Mouse (Mus musculus): ENCODE measurements around the gene Nup210l. TPM values are rescaled to one million over a fixed set of nuclear protein-coding genes. Genes with fewer than 3 reads are reported as not detected.

Gene Nup210l
- polyA plus RNA-seq, 1 experiment from 2014 or later = not detected

DNA sequence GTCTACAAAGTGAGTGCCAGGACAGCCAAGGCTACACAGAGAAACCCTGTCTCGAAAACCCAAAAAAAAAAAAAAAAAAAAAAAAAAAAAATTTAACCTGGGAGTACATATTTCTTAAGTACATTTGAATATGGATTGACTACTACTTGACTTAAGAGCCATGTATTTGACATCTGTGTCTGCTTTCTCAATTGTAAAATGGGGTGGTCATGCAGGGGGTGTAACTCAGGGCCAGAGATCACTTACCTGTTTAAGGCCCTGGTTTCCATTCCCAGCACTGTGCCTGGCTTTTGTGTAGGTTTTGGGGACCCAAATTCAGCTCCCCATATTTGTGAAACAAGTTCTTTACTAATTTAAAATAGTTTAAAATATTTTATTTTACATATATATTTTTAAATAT is 33.7 kb downstream of the Nup210l start:
- no peak overlapping the region for H3K27ac ChIP-seq (ENCODE audit: low read depth, low read length)
- no peaks in the 10 kb centered on the region for H3K9me3 ChIP-seq (ENCODE audit: control insufficient read depth)
- H3K4me1 ChIP-seq (replicated peaks; ENCODE audit: control insufficient read depth, insufficient read depth, low read length) = no peaks in the 10 kb centered on the region
- H3K4me2 ChIP-seq (replicated peaks; ENCODE audit: low read depth) = no peak overlapping the region
- ATAC-seq = no peak
- 100% methylated on average over 1 of the region's 1 CpGs for WGBS
- H3K36me3 ChIP-seq (ENCODE audit: control insufficient read depth, insufficient read depth) = no peaks in the 10 kb centered on the region
- H3K4me3 ChIP-seq (ENCODE audit: low read depth, low read length) = no peak overlapping the region
- H3K9ac ChIP-seq (ENCODE audit: low read depth, low read length) = no peak overlapping the region
- TF ChIP-seq CTCF (IDR thresholded peaks at IDR 0.05; ENCODE audit: low read depth) = no peak
- no peaks in the 10 kb centered on the region for H3K27me3 ChIP-seq (replicated peaks; ENCODE audit: control insufficient read depth, insufficient read depth, low read length)

DNA sequence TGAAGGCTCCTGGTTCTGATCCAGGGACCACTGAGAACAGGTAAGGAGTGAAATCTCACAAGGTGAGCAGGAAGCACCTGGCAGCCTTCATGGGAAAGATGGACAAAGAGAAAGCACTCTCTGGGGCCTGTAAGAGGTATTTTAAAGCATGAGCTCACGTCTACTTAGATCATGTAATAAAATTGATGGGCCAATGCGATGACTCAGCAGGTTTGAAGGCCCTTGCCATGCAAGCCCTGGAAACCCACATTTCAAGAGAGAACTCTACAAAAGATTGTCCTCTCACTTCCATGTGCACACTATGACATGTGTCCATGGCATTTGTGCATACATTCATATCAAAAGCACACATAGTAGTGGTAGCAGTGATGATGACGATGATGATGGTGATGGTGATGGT is 36.0 kb downstream of the Nup210l start:
- 77% methylated on average over 3 of the region's 3 CpGs for WGBS
- Histone ChIP-seq H3K27ac (ENCODE audit: low read depth, low read length) (no peak overlapping the region), H3K4me1 (replicated peaks; ENCODE audit: control insufficient read depth, insufficient read depth, low read length) (no peaks in the 10 kb centered on the region), H3K36me3 (ENCODE audit: control insufficient read depth, insufficient read depth) (no peaks in the 10 kb centered on the region), H3K4me2 (replicated peaks; ENCODE audit: low read depth) (no peak overlapping the region), H3K9me3 (ENCODE audit: control insufficient read depth) (no peaks in the 10 kb centered on the region), H3K27me3 (replicated peaks; ENCODE audit: control insufficient read depth, insufficient read depth, low read length) (no peaks in the 10 kb centered on the region), H3K4me3 (ENCODE audit: low read depth, low read length) (no peak overlapping the region), H3K9ac (ENCODE audit: low read depth, low read length) (no peak overlapping the region)
- ATAC-seq = no peak
- no peak for TF ChIP-seq CTCF (IDR thresholded peaks at IDR 0.05; ENCODE audit: low read depth)

DNA sequence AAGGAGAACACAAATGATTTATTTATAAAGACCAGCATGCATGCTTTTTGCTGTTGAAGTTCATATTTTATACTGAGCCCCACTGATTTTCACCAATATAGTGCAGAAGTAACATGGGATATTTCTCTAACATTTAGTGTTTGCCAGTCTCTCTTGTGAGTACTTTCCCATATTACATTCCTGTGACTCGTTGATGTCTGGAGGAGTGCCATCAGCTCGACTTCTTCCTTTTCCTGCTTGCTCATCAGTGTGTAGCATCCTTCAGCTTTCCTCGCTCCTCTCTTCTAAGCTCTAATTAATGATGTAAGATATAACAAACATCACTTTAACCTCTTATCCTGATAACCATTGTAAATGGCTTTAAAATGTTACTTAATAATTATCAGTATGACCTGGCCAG is 41.5 kb downstream of the Nup210l start:
- H3K4me3 ChIP-seq (ENCODE audit: low read depth, low read length) = no peak overlapping the region
- TF ChIP-seq CTCF (IDR thresholded peaks at IDR 0.05; ENCODE audit: low read depth) = no peak
- ATAC-seq = no peak
- whole genome bisulfite sequencing = 67% methylated on average over 3 of the region's 3 CpGs
- H3K9ac ChIP-seq (ENCODE audit: low read depth, low read length) = no peak overlapping the region
- no peak overlapping the region for H3K27ac ChIP-seq (ENCODE audit: low read depth, low read length)
- no peaks in the 10 kb centered on the region for H3K36me3 ChIP-seq (ENCODE audit: control insufficient read depth, insufficient read depth)
- no peaks in the 10 kb centered on the region for H3K9me3 ChIP-seq (ENCODE audit: control insufficient read depth)
- H3K4me1 ChIP-seq (replicated peaks; ENCODE audit: control insufficient read depth, insufficient read depth, low read length) = no peaks in the 10 kb centered on the region
- H3K27me3 ChIP-seq (replicated peaks; ENCODE audit: control insufficient read depth, insufficient read depth, low read length) = no peaks in the 10 kb centered on the region
- H3K4me2 ChIP-seq (replicated peaks; ENCODE audit: low read depth) = no peak overlapping the region

DNA sequence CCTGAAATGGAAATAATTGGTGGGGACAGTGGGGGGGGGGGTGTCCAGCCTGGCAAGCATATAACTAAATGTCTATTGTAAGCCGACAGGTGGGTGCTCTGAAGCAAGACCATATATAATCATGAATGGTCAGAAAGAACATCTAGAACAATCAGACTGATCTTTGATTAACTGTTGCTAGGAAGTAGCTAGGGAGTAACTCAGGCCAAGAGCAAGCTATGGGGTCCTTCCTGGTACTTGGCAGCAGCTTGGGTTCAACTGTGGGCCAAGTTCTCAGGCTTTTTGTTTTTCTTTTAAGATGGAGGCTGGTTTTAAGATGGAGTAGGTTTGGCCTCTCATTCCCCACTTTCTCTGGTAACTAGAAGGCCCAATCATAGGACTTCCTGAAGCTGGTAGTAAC is 42.7 kb downstream of the Nup210l start:
- Histone ChIP-seq H3K36me3 (ENCODE audit: control insufficient read depth, insufficient read depth) (no peaks in the 10 kb centered on the region), H3K4me3 (ENCODE audit: low read depth, low read length) (no peak overlapping the region), H3K4me1 (replicated peaks; ENCODE audit: control insufficient read depth, insufficient read depth, low read length) (no peaks in the 10 kb centered on the region), H3K9me3 (ENCODE audit: control insufficient read depth) (no peaks in the 10 kb centered on the region), H3K4me2 (replicated peaks; ENCODE audit: low read depth) (no peak overlapping the region), H3K9ac (ENCODE audit: low read depth, low read length) (no peak overlapping the region), H3K27me3 (replicated peaks; ENCODE audit: control insufficient read depth, insufficient read depth, low read length) (no peaks in the 10 kb centered on the region), H3K27ac (ENCODE audit: low read depth, low read length) (no peak overlapping the region)
- no peak for TF ChIP-seq CTCF (IDR thresholded peaks at IDR 0.05; ENCODE audit: low read depth)
- WGBS = 95% methylated on average over 1 of the region's 1 CpGs
- ATAC-seq = no peak

DNA sequence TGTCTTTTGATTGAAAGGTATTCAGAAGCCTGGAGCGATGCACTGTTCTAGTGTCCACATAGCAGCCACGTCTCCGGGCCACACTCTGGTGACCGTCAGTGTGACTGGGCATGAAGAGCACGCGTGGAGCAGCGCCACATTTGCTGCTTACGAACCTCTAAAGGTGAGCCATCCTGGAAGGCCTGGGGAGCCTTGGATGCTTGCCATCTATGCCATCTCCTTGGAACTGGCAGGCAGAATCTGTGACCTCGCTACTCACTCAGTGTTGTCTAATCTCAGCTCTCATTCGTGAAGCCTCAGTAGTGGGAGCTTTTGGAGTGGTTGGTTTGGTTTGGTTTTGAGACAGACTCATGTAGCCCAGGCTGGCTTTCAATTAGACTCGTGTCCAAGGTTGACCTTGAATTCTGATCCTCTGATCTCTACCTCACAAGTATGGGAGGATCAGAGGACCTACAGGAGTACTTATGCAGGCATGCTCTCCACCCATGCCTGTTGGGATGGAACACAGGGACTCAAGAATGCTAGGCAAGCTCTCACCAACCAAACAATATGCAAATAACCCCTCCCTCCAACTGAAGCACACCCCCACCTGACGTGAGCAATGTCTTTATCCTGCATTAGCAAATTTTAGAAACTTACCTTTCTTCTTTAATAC is 47.3 kb downstream of the Nup210l start:
- H3K36me3 ChIP-seq (ENCODE audit: control insufficient read depth, insufficient read depth) = no peaks in the 10 kb centered on the region
- no peak overlapping the region for H3K4me3 ChIP-seq (ENCODE audit: low read depth, low read length)
- ATAC-seq = no peak
- H3K27me3 ChIP-seq (replicated peaks; ENCODE audit: control insufficient read depth, insufficient read depth, low read length) = no peaks in the 10 kb centered on the region
- no peak overlapping the region for H3K9ac ChIP-seq (ENCODE audit: low read depth, low read length)
- no peak for TF ChIP-seq CTCF (IDR thresholded peaks at IDR 0.05; ENCODE audit: low read depth)
- H3K4me1 ChIP-seq (replicated peaks; ENCODE audit: control insufficient read depth, insufficient read depth, low read length) = no peaks in the 10 kb centered on the region
- no peak overlapping the region for H3K4me2 ChIP-seq (replicated peaks; ENCODE audit: low read depth)
- no peaks in the 10 kb centered on the region for H3K9me3 ChIP-seq (ENCODE audit: control insufficient read depth)
- H3K27ac ChIP-seq (ENCODE audit: low read depth, low read length) = no peak overlapping the region
- 91% methylated on average over 12 of the region's 12 CpGs for WGBS

DNA sequence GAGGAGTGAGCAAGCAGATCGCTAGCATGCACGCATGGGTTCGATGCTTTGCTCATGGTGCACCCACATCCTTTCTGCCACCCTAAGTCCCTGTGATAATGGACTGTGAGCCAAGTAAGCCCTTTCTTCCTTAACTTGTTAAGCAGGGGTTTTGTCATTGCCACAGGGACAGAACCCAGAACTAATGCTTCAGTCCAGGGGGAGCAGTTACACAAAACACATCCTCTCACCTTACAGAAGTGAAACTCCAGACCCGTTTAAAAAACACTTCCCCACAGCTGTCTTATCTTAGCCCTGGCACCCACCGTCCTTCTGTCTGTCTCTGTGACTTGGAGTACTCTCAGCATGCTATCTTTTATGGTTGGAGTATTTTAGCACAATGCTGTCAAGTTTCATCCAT is 52.1 kb downstream of the Nup210l start:
- Histone ChIP-seq H3K27ac (ENCODE audit: low read depth, low read length) (no peak overlapping the region), H3K4me3 (ENCODE audit: low read depth, low read length) (no peak overlapping the region), H3K4me2 (replicated peaks; ENCODE audit: low read depth) (no peak overlapping the region), H3K27me3 (replicated peaks; ENCODE audit: control insufficient read depth, insufficient read depth, low read length) (no peaks in the 10 kb centered on the region), H3K9me3 (ENCODE audit: control insufficient read depth) (no peaks in the 10 kb centered on the region), H3K36me3 (ENCODE audit: control insufficient read depth, insufficient read depth) (no peaks in the 10 kb centered on the region), H3K4me1 (replicated peaks; ENCODE audit: control insufficient read depth, insufficient read depth, low read length) (no peaks in the 10 kb centered on the region), H3K9ac (ENCODE audit: low read depth, low read length) (no peak overlapping the region)
- TF ChIP-seq CTCF (IDR thresholded peaks at IDR 0.05; ENCODE audit: low read depth) = no peak
- 66% methylated on average over 5 of the region's 5 CpGs for WGBS
- no peak for ATAC-seq

DNA sequence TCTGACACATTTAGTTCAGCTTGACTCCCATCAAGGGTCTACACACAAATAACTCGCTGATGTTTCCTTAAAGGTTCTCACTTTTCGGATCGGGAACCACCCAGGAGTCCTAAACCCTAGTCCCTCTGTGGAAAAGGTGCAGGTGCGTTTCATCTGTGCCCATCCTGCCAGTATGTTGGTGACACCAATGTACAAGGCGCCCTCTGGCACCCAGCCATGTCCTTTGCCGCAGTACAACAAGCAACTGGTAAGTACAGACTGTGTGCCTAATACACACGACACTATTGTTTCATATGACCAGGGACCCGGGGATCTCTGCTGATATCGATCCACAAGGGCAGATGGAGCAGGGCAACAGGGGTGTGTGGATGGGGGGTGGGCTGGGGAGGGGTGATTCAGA is 55.8 kb downstream of the Nup210l start:
- no peak for TF ChIP-seq CTCF (IDR thresholded peaks at IDR 0.05; ENCODE audit: low read depth)
- no peak overlapping the region for H3K4me3 ChIP-seq (ENCODE audit: low read depth, low read length)
- H3K9ac ChIP-seq (ENCODE audit: low read depth, low read length) = no peak overlapping the region
- H3K27me3 ChIP-seq (replicated peaks; ENCODE audit: control insufficient read depth, insufficient read depth, low read length) = no peaks in the 10 kb centered on the region
- no peak for ATAC-seq
- no peaks in the 10 kb centered on the region for H3K36me3 ChIP-seq (ENCODE audit: control insufficient read depth, insufficient read depth)
- H3K4me1 ChIP-seq (replicated peaks; ENCODE audit: control insufficient read depth, insufficient read depth, low read length) = no peaks in the 10 kb centered on the region
- no peaks in the 10 kb centered on the region for H3K9me3 ChIP-seq (ENCODE audit: control insufficient read depth)
- H3K4me2 ChIP-seq (replicated peaks; ENCODE audit: low read depth) = no peak overlapping the region
- 83% methylated on average over 9 of the region's 9 CpGs for WGBS
- H3K27ac ChIP-seq (ENCODE audit: low read depth, low read length) = no peak overlapping the region
